Mouse (Mus musculus): ENCODE results near the gene Noxo1. TPM values are rescaled to one million over a fixed set of nuclear protein-coding genes. Genes with fewer than 3 reads are reported as not detected.
"Not testable (repeated sequence)": the region's sequence is repeated elsewhere in the genome, so short reads cannot be mapped to it uniquely, and the experiment has no call there.

The Noxo1 gene
- polyA plus RNA-seq, 1 experiment from 2014 or later, result 0.42 TPM

DNA sequence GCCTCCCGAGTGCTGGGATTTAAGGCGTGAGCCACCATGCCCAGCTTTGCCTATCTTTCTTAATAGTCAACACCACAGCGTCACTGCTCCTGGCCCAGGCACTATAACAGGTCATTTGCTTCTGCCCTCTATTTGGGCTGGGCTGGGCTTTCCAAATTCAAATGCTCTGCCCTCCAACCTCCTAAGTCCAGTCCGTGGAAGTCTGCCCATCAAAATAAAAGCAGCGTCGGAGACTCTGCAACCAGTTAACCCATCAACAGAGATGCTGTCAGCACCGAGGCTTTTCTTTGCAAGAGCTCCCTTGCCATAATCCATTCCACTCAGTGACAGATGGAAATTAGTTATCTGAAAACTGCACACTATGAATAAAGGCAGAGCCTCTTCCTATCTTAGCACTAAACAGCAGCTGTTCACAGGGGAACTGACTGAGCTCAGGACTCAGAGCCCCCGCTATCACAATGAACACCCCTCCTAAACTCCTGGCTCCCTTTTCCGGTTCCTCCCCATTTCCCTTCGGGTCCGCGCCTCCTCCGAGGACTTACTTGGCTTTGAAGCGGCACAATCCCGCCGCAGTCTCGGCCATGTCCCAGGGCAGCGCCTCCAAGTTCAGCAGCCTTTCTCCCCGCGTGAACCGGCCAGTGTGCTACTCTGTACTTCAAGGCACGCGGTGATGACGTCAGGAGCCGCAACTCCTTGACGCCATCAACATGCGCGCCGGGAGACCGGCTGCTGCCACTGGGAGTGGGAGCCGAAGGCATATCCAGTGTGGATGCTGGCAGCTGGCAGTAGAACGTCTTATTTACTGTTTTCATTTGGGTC is 11.2 kb downstream of the Noxo1 start, which contains the start of gene Tbl3:
TSS of gene Tbl3 (minus strand) at position 679 of the 819 bp plus-strand sequence.
- no peaks in the 10 kb centered on the region for H3K9me3 ChIP-seq (replicated peaks; ENCODE audit: control insufficient read depth, low read length)
- peak within 1 kb of the TSS; percentile 66 for H3K9ac ChIP-seq (ENCODE audit: low read depth, low read length)
- H3K36me3 ChIP-seq (ENCODE audit: control insufficient read depth, insufficient read depth), result peaks cover 9% of the 10 kb centered on the region
- H3K4me3 ChIP-seq (ENCODE audit: low read depth, low read length), result peak within 1 kb of the TSS; percentile 73
- 1% methylated on average over 32 of the region's 32 CpGs for WGBS (ENCODE audit: insufficient replicate concordance)
- peak; percentile 86 for ATAC-seq (ENCODE audit: low read depth)
- peak within 1 kb of the TSS; percentile 83 for H3K27ac ChIP-seq (ENCODE audit: low read length)
- peak within 1 kb of the TSS; percentile 82 for H3K4me2 ChIP-seq (ENCODE audit: low read depth, low read length)
- peaks cover 20% of the 10 kb centered on the region for H3K4me1 ChIP-seq (ENCODE audit: control insufficient read depth, low read depth, low read length)
- H3K27me3 ChIP-seq (ENCODE audit: control insufficient read depth, insufficient read depth, low read depth, low read length), result no peaks in the 10 kb centered on the region

DNA sequence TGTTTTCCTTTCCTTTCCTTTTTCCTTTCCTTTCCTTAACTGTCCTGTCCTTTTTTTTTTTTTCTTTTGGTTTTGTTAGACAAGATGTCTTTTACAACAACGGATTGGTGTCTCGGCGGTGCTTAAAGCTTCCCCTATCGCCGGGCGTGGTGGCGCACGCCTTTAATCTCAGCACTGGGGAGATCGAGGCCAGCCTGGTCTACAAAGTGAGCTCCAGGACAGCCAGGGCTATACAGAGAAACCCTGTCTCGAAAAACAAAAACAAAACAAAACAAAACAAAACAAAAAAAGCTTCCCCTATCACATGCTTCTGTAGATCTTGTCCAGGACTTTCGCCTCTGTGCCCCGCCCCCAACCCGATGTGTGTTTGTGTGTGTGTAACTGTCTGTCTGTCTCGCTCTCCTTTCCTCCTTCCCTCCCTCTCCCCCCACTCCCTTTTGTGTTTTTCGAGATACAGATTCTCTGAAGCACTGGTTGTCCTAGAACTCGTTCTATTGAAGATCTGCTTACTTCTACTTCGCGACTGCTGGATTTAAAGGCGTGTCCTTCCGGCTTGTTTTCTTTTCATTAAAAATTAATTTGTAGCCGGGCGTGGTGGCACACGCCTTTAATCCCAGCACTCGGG is 11.9 kb downstream of the Noxo1 start:
- ATAC-seq (ENCODE audit: low read depth), result peak; percentile 45
- Histone ChIP-seq H3K4me2 (ENCODE audit: low read depth, low read length) (peak overlapping the region; percentile 82), H3K36me3 (ENCODE audit: control insufficient read depth, insufficient read depth) (peaks cover 9% of the 10 kb centered on the region), H3K4me3 (ENCODE audit: low read depth, low read length) (peak overlapping the region; percentile 73), H3K4me1 (ENCODE audit: control insufficient read depth, low read depth, low read length) (peaks cover 20% of the 10 kb centered on the region), H3K27ac (ENCODE audit: low read length) (peak overlapping the region; percentile 83), H3K27me3 (ENCODE audit: control insufficient read depth, insufficient read depth, low read depth, low read length) (no peaks in the 10 kb centered on the region), H3K9ac (ENCODE audit: low read depth, low read length) (peak overlapping the region; percentile 66), H3K9me3 (replicated peaks; ENCODE audit: control insufficient read depth, low read length) (no peaks in the 10 kb centered on the region)
- WGBS (ENCODE audit: insufficient replicate concordance), result 2% methylated on average over 24 of the region's 24 CpGs

DNA sequence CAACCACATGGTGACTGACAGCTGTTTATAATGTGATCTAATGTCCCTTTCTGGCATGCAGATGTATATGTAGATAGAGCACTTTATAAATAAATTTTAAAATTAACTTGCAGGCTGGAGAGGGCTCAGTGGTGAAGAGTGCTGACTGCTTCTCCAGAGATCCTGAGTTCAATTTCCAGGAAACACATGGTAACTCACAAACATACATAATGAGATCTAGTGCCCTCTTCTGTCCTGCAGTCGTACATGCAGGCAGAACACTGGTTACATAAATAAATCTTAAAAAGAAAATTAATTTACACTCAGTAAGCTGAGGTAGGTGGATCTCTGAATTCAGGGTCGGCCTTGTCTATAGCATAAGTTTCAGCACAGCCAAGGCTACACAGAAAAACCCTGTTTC is 12.6 kb downstream of the Noxo1 start:
- peak overlapping the region; percentile 82 for H3K4me2 ChIP-seq (ENCODE audit: low read depth, low read length)
- no peaks in the 10 kb centered on the region for H3K27me3 ChIP-seq (ENCODE audit: control insufficient read depth, insufficient read depth, low read depth, low read length)
- H3K36me3 ChIP-seq (ENCODE audit: control insufficient read depth, insufficient read depth), result peaks cover 8% of the 10 kb centered on the region
- no peak for ATAC-seq (ENCODE audit: low read depth)
- peaks cover 20% of the 10 kb centered on the region for H3K4me1 ChIP-seq (ENCODE audit: control insufficient read depth, low read depth, low read length)
- 18% methylated on average over 2 of the region's 2 CpGs for WGBS (ENCODE audit: insufficient replicate concordance)
- H3K9me3 ChIP-seq (replicated peaks; ENCODE audit: control insufficient read depth, low read length), result no peaks in the 10 kb centered on the region
- peak overlapping the region; percentile 73 for H3K4me3 ChIP-seq (ENCODE audit: low read depth, low read length)
- no peak overlapping the region for H3K9ac ChIP-seq (ENCODE audit: low read depth, low read length)
- H3K27ac ChIP-seq (ENCODE audit: low read length), result no peak overlapping the region

DNA sequence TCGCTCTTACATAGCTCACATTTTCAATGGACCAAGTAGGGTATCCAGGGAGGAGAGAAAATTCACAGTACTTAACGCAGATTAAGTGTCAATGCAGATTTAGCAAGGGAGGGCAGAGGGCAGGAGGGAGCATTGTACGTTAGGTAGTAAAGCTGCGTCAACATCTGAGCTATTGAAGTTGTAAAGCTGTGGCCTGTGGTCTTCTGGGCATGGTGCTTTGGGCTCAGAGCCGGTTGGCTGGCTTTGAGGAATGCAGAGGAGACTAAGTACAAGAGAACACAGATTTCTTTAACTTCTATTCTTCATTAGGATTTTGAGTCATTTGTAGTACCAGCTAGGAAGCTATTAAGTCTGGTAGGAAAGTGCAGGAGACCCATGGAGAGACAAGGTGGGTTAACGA is 19.5 kb downstream of the Noxo1 start:
- Histone ChIP-seq H3K27me3 (ENCODE audit: control insufficient read depth, insufficient read depth, low read depth, low read length) (no peaks in the 10 kb centered on the region), H3K27ac (ENCODE audit: low read length) (no peak overlapping the region), H3K36me3 (ENCODE audit: control insufficient read depth, insufficient read depth) (no peaks in the 10 kb centered on the region; the same call in 1 of the 2 replicates), H3K9ac (ENCODE audit: low read depth, low read length) (no peak overlapping the region), H3K4me3 (ENCODE audit: low read depth, low read length) (no peak overlapping the region), H3K4me1 (ENCODE audit: control insufficient read depth, low read depth, low read length) (peaks cover 9% of the 10 kb centered on the region), H3K9me3 (replicated peaks; ENCODE audit: control insufficient read depth, low read length) (no peaks in the 10 kb centered on the region), H3K4me2 (ENCODE audit: low read depth, low read length) (no peak overlapping the region)
- no peak for ATAC-seq (ENCODE audit: low read depth)
- 70% methylated on average over 6 of the region's 6 CpGs for WGBS (ENCODE audit: insufficient replicate concordance)

- no peak for ATAC-seq (ENCODE audit: low read depth)
- Histone ChIP-seq H3K4me1 (ENCODE audit: control insufficient read depth, low read depth, low read length) (peaks cover 9% of the 10 kb centered on the region), H3K27ac (ENCODE audit: low read length) (no peak overlapping the region), H3K9me3 (replicated peaks; ENCODE audit: control insufficient read depth, low read length) (no peaks in the 10 kb centered on the region), H3K4me3 (ENCODE audit: low read depth, low read length) (no peak overlapping the region), H3K36me3 (ENCODE audit: control insufficient read depth, insufficient read depth) (peaks cover under 1% of the 10 kb centered on the region), H3K27me3 (ENCODE audit: control insufficient read depth, insufficient read depth, low read depth, low read length) (no peaks in the 10 kb centered on the region), H3K9ac (ENCODE audit: low read depth, low read length) (no peak overlapping the region), H3K4me2 (ENCODE audit: low read depth, low read length) (no peak overlapping the region)
- 87% methylated on average over 15 of the region's 15 CpGs for WGBS (ENCODE audit: insufficient replicate concordance)
These were observed 20.2 kb downstream of the Noxo1 start for GRCm38 (mm10) chr17:24716166-24716682.

GRCm38 (mm10) chr17:24717943-24718342 is 21.9 kb downstream of the Noxo1 start, which contains the start of the genes Rnf151 and Rps2:
Gene Rnf151, minus strand, starts transcription at chr17:24718063.
Gene Rps2, plus strand, starts transcription at chr17:24718116.
- no peak within 1 kb of the TSS; the same call in 1 of the 2 replicates for H3K9ac ChIP-seq (ENCODE audit: low read depth, low read length)
- no peak for ATAC-seq (ENCODE audit: low read depth)
- H3K27me3 ChIP-seq (ENCODE audit: control insufficient read depth, insufficient read depth, low read depth, low read length), result no peaks in the 10 kb centered on the region
- H3K27ac ChIP-seq (ENCODE audit: low read length), result no peak within 1 kb of the TSS
- WGBS (ENCODE audit: insufficient replicate concordance), result 63% methylated on average over 4 of the region's 4 CpGs
- H3K4me3 ChIP-seq (ENCODE audit: low read depth, low read length), result peak within 1 kb of the TSS; percentile 93
- no peaks in the 10 kb centered on the region for H3K9me3 ChIP-seq (replicated peaks; ENCODE audit: control insufficient read depth, low read length)
- peaks cover 27% of the 10 kb centered on the region for H3K4me1 ChIP-seq (ENCODE audit: control insufficient read depth, low read depth, low read length)
- H3K4me2 ChIP-seq (ENCODE audit: low read depth, low read length), result peak within 1 kb of the TSS; percentile 74
- H3K36me3 ChIP-seq (ENCODE audit: control insufficient read depth, insufficient read depth), result peaks cover 9% of the 10 kb centered on the region

- not testable (repeated sequence) for H3K27ac ChIP-seq (ENCODE audit: low read length); H3K36me3 ChIP-seq (ENCODE audit: control insufficient read depth, insufficient read depth); ATAC-seq (ENCODE audit: low read depth); H3K9me3 ChIP-seq (replicated peaks; ENCODE audit: control insufficient read depth, low read length); H3K27me3 ChIP-seq (ENCODE audit: control insufficient read depth, insufficient read depth, low read depth, low read length)
- WGBS (ENCODE audit: insufficient replicate concordance), result 34% methylated on average over 5 of the region's 5 CpGs
- H3K4me1 ChIP-seq (ENCODE audit: control insufficient read depth, low read depth, low read length), result peaks cover 34% of the 10 kb centered on the region
- H3K4me3 ChIP-seq (ENCODE audit: low read depth, low read length), result peak overlapping the region; percentile 93
- H3K4me2 ChIP-seq (ENCODE audit: low read depth, low read length), result peak overlapping the region; percentile 74
- H3K9ac ChIP-seq (ENCODE audit: low read depth, low read length), result peak overlapping the region; percentile 79
These were observed 22.9 kb downstream of the Noxo1 start for GRCm38 (mm10) chr17:24718938-24719337.

- H3K4me2 ChIP-seq (ENCODE audit: low read depth, low read length), result peak overlapping the region; percentile 74
- ATAC-seq (ENCODE audit: low read depth), result peak; percentile 94
- WGBS (ENCODE audit: insufficient replicate concordance), result under 1% methylated on average over 61 of the region's 61 CpGs
- H3K9me3 ChIP-seq (replicated peaks; ENCODE audit: control insufficient read depth, low read length), result no peaks in the 10 kb centered on the region
- peaks cover 9% of the 10 kb centered on the region for H3K36me3 ChIP-seq (ENCODE audit: control insufficient read depth, insufficient read depth)
- H3K27ac ChIP-seq (ENCODE audit: low read length), result peak overlapping the region; percentile 83
- H3K9ac ChIP-seq (ENCODE audit: low read depth, low read length), result peak overlapping the region; percentile 79
- H3K4me3 ChIP-seq (ENCODE audit: low read depth, low read length), result peak overlapping the region; percentile 93
- H3K4me1 ChIP-seq (ENCODE audit: control insufficient read depth, low read depth, low read length), result peaks cover 37% of the 10 kb centered on the region
- no peaks in the 10 kb centered on the region for H3K27me3 ChIP-seq (ENCODE audit: control insufficient read depth, insufficient read depth, low read depth, low read length)
These were observed 23.6 kb downstream of the Noxo1 start for GRCm38 (mm10) chr17:24719494-24720222.

All from liver, embryonic 16.5 days (tissue).